Mouse (Mus musculus) stomach, postnatal 0 days (tissue): ENCODE data around the gene Edc4. TPM values are rescaled to one million over a fixed set of nuclear protein-coding genes. Genes with fewer than 3 reads are reported as not detected.

ENCODE experiments used
- ATAC-seq: fragments of 200-750 bp; cut with Nextera tagmentation; 2 replicates; pipeline ENCODE4 v1.8.0; 2017; ENCODE audit not compliant: low FRiP score, low TSS enrichment
- DNase-seq: peaks from one replicate; pipeline ENCODE4 v3.0.0-alpha.2; 2016; ENCODE audit warnings: low spot score
- H3K27ac ChIP-seq: fragments of 300-500 bp; sonication (generic); replicated peaks from 2 replicates; pipeline ENCODE4 v1.5.1; 2014; ENCODE audit warnings: mild to moderate bottlenecking, control low read depth
- H3K27me3 ChIP-seq: fragments of 300-500 bp; sonication (generic); 2 replicates; pipeline ENCODE4 v1.6.1; 2014; ENCODE audit warnings: low read length; ENCODE audit not compliant: control insufficient read depth, insufficient read depth
- H3K36me3 ChIP-seq: fragments of 300-500 bp; sonication (generic); 2 replicates; pipeline ENCODE4 v1.6.1; 2014; ENCODE audit warnings: low read length, mixed read lengths; ENCODE audit not compliant: control insufficient read depth, insufficient read depth
- H3K4me1 ChIP-seq: fragments of 300-500 bp; sonication (generic); replicated peaks from 2 replicates; pipeline ENCODE4 v1.6.1; 2014; ENCODE audit warnings: antibody characterized with exemption; ENCODE audit not compliant: control insufficient read depth, insufficient read depth
- H3K4me2 ChIP-seq: fragments of 300-500 bp; sonication (generic); replicated peaks from 2 replicates; pipeline ENCODE4 v1.6.1; 2014; ENCODE audit warnings: low read depth, mild to moderate bottlenecking, control low read depth, moderate library complexity
- H3K4me3 ChIP-seq: fragments of 300-500 bp; sonication (generic); 2 replicates; pipeline ENCODE4 v1.5.1; 2014; ENCODE audit warnings: low read depth, low read length, control low read depth
- H3K9ac ChIP-seq: fragments of 300-500 bp; sonication (generic); 2 replicates; pipeline ENCODE4 v1.6.1; 2014; ENCODE audit warnings: mild to moderate bottlenecking, low read length, control low read depth, mixed read lengths
- H3K9me3 ChIP-seq: fragments of 300-500 bp; sonication (generic); 2 replicates; pipeline ENCODE4 v1.6.1; 2016; ENCODE audit warnings: low read length; ENCODE audit not compliant: control insufficient read depth
- CTCF ChIP-seq: IDR thresholded peaks from 2 replicates; pipeline ENCODE4 v1.5.1; 2016; ENCODE audit warnings: antibody characterized with exemption, low read depth, mild to moderate bottlenecking, moderate library complexity
- EP300 ChIP-seq: optimal IDR thresholded peaks from 2 replicates; pipeline ENCODE3; 2016; ENCODE audit warnings: antibody characterized with exemption
- WGBS: fragments of 180-500 bp; shearing (Covaris S2); extraction: QIAGEN DNeasy Blood & Tissue Kit; methylation state at CpG from one replicate; pipeline ENCODE4 v1.1.7; 2014; 5-methylcytosine and 5-hydroxymethylcytosine counted together
- polyA plus RNA-seq: library from polyadenylated mRNA; unstranded; fragments of >200 nt; fragmentation: Nextera tagmentation; extraction: Ambion mirVana; gene quantifications from 2 replicates; pipeline ENCODE4 v1.2.1, GENCODE M21; 2015

Edc4 gene
- polyA plus RNA-seq, 1 experiment from 2014 or later: 13.7 TPM

DNA sequence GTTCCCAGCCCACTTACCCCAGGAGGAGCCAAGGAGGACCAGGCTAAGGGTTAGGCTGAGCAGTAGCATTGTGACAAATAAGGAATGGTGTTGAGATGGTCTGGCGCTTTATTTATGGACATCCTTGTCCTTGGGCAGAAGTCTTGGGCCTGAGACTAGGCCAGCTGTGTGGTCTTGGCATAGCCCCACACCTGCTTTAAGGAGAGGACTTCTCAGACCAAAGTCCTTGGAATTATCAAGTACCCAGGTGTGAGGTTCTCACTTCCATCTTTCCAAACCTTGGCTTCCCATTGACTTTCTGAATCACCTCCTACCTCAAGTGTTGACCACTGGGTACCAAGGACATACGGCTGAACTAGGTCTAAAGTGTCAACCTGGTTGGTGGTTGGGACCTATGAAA is 53.1 kb downstream of the Edc4 start, which contains the start of gene Ctrl:
Gene Ctrl, minus strand, starts transcription at position 101 of the 400 bp plus-strand sequence.
- WGBS: 90% methylated on average over 2 of the region's 2 CpGs
- H3K36me3 ChIP-seq: peaks cover 7% of the 10 kb centered on the region
- no peaks in the 10 kb centered on the region for H3K27me3 ChIP-seq
- ATAC-seq: no peak
- H3K4me3 ChIP-seq: no peak within 1 kb of the TSS
- no peak within 1 kb of the TSS for H3K27ac ChIP-seq
- no peaks in the 10 kb centered on the region for H3K9me3 ChIP-seq
- no peak within 1 kb of the TSS for H3K9ac ChIP-seq
- no peak within 1 kb of the TSS for H3K4me2 ChIP-seq
- no peak for DNase-seq
- TF ChIP-seq EP300 (no peak), CTCF (no peak)
- peaks cover 3% of the 10 kb centered on the region; the same call in 1 of the 2 replicates for H3K4me1 ChIP-seq

- Histone ChIP-seq H3K4me2 (no peak overlapping the region), H3K36me3 (peaks cover 3% of the 10 kb centered on the region), H3K27ac (no peak overlapping the region), H3K27me3 (no peaks in the 10 kb centered on the region), H3K4me1 (peaks cover 3% of the 10 kb centered on the region; the same call in 1 of the 2 replicates), H3K9me3 (no peaks in the 10 kb centered on the region), H3K4me3 (no peak overlapping the region), H3K9ac (no peak overlapping the region)
- WGBS: 67% methylated on average over 6 of the region's 6 CpGs
- TF ChIP-seq EP300 (no peak), CTCF (no peak)
- ATAC-seq (no peak), DNase-seq (no peak)
Observed at GRCm38 (mm10) chr8:105935105-105935504, 54.4 kb downstream of the Edc4 start.

DNA sequence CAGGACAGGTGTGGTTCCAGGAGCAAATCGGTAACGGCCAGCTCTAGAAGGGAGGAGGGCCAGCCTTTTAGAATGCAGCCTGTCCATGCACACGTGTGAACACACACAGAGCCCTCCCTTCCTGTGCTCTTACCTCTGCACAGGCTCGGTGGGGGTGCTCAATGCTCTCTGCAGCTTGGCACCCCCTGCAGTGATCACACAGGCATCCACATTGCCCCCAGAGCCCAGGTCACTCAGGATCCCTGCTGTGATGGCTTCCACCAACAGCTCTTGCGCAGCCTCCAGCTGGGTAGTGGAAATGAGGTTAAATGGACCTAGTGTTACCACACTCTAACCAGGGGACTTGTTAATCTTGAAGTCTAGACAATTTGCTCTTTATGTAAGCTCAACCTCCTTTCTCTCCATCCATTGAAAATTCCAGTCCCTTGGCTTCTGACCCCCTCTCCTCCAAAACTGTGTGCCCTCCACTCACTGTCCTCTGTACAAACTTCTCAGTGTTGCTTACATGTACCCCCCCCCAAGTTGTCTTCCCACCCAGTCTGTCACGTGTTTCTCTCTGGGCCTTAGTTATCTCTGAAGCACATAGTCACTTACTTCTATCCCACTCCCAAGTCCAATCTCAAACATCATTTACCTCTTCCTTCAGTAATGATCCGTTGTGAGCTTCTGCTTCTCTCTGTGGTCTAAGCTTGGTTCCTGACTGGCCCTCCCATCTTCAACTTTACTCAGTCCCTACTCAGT is 55.4 kb downstream of the Edc4 start:
- Histone ChIP-seq H3K9ac (peak overlapping the region; percentile 74; the same call in 1 of the 2 replicates), H3K27ac (peak overlapping the region; percentile 20; the same call in 1 of the 2 replicates), H3K4me1 (peaks cover 3% of the 10 kb centered on the region; the same call in 1 of the 2 replicates), H3K27me3 (no peaks in the 10 kb centered on the region), H3K4me3 (peak overlapping the region; percentile 79; the same call in 1 of the 2 replicates), H3K4me2 (peak overlapping the region; percentile 96), H3K36me3 (peaks cover 2% of the 10 kb centered on the region; the same call in 1 of the 2 replicates), H3K9me3 (no peaks in the 10 kb centered on the region)
- DNase-seq: no peak
- no peak for ATAC-seq
- no peak for TF ChIP-seq CTCF
- TF ChIP-seq EP300: no peak
- WGBS: 28% methylated on average over 7 of the region's 7 CpGs

DNA sequence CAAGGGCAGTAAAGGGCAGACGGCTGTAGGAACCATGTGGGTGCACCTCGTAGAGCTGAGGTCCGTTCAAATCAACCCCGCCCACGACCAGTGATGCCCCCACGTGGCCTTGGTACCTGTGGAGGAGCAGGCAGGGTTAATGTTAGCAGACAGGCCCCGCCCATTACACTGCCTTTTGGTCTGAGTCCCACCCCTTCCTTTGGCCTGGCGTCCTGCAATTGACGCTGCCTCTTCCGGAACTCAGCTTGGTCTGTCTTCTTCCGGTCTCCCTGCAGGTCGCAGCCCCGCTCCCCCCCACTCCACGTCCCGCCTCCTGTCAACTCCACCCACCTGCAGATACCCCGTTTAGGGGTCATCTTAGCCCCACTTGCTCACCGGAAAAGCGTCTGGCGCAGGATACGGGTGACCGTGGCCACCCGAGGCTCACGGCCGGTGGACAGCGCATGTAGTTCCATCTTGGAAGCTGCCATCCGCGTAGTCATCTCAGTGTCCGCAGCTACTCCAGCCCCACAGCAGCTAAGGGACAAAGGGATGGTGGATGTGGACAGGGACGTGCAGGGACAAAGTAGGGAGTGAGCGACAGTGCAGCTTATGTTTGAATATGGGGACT is 56.3 kb downstream of the Edc4 start:
- peak overlapping the region; percentile 96 for H3K4me2 ChIP-seq
- peaks cover 3% of the 10 kb centered on the region; the same call in 1 of the 2 replicates for H3K4me1 ChIP-seq
- H3K27ac ChIP-seq: peak overlapping the region; percentile 85
- no peaks in the 10 kb centered on the region for H3K9me3 ChIP-seq
- peak overlapping the region; percentile 74 for H3K9ac ChIP-seq
- DNase-seq: peak; percentile 92
- TF ChIP-seq CTCF (0 out of 2 replicates have a peak, but pooled peaks have one; percentile 12), EP300 (no peak)
- no peaks in the 10 kb centered on the region for H3K27me3 ChIP-seq
- under 1% methylated on average over 30 of the region's 30 CpGs for WGBS
- H3K36me3 ChIP-seq: no peaks in the 10 kb centered on the region; the same call in 1 of the 2 replicates
- H3K4me3 ChIP-seq: peak overlapping the region; percentile 79
- peak; percentile 89 for ATAC-seq

GRCm38 (mm10) chr8:105937496-105938305 is 57.0 kb downstream of the Edc4 start:
- ATAC-seq (0 out of 2 replicates have a peak, but pooled peaks have one; percentile 15), DNase-seq (peak; percentile 55)
- peak overlapping the region; percentile 74 for H3K9ac ChIP-seq
- no peaks in the 10 kb centered on the region for H3K9me3 ChIP-seq
- H3K4me3 ChIP-seq: peak overlapping the region; percentile 79
- peak overlapping the region; percentile 85 for H3K27ac ChIP-seq
- under 1% methylated on average over 33 of the region's 33 CpGs for WGBS
- H3K4me2 ChIP-seq: peak overlapping the region; percentile 96
- TF ChIP-seq CTCF (no peak), EP300 (no peak)
- H3K36me3 ChIP-seq: no peaks in the 10 kb centered on the region; the same call in 1 of the 2 replicates
- peaks cover 3% of the 10 kb centered on the region; the same call in 1 of the 2 replicates for H3K4me1 ChIP-seq
- no peaks in the 10 kb centered on the region for H3K27me3 ChIP-seq
